Mouse (Mus musculus): ENCODE measurements around the gene Epo. TPM values are rescaled to one million over a fixed set of nuclear protein-coding genes. Genes with fewer than 3 reads are reported as not detected.

The Epo gene
- polyA plus RNA-seq, 1 experiment from 2014 or later, result not detected

DNA sequence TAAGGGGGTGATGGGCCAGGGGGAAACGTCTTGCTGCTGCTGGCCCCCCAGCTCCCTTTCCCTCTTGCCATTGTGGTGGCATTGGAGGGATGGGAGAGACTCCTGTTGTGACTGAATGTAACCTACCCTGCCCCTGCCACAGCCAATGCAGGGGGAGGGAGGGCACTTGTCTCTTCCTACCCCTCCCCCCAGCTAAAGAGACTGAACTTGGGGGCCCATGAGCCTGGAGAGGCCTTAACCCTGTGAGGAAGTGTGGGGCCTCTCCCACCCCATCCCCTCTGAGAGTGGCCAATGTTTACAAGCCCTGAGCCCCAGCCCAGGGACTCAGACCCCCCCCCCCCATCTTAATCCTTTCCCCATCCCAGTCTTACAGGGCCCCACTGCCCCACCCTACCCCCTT is 5.6 kb downstream of the Epo start:
- WGBS, result 45% methylated on average over 1 of the region's 1 CpGs

DNA sequence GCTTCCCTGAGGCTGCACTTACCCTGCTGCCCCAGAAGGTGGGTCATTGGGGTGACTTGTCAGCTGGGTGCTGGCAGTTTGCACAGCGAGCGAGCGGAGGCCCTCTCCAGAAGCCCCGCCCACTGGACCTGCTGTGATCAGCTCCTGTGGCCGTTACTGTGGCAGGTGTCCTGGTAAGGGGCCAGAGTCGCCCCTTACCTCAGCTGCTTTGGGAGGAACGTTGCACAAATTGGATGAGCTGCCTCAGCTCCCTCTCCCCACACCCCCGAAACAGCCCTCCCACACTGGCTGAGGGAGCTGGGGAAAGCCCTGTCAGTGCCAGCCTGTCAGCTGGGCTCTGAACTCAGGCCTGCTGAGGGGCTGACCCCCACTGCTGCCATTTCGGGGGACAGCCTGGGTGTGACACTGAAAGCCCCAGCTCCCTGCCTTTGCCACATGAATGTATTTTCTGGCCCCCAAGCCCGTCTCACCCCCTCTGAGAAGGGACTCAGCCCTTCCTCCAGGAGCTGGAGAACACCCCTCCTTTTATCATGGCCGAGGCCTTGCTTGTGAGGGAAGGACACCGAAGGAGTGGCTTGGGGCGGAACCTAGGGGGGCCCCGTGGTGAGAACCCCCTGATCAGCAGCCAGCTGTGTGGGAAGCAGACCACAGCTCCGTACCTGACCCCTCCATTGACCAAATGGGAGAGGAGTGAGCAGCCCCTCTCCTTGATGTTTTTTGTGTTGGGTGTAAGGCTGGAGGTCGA is 6.7 kb downstream of the Epo start:
- H3K36me3 ChIP-seq, result peaks cover 88% of the 10 kb centered on the region
- peak overlapping the region; percentile 58 for H3K27ac ChIP-seq
- H3K9me3 ChIP-seq, result no peaks in the 10 kb centered on the region
- no peaks in the 10 kb centered on the region for H3K27me3 ChIP-seq
- peaks cover 23% of the 10 kb centered on the region for H3K4me1 ChIP-seq
- no peak overlapping the region for H3K9ac ChIP-seq
- no peak overlapping the region for H3K4me3 ChIP-seq
- ATAC-seq (ENCODE audit: insufficient number of reproducible peaks, insufficient read depth, low FRiP score, low TSS enrichment, low read depth), result no peak
- no peak overlapping the region for H3K4me2 ChIP-seq
- WGBS, result 59% methylated on average over 16 of the region's 16 CpGs

More for the DNA sequence above, 5.6 kb downstream of the Epo start:
- peaks cover 77% of the 10 kb centered on the region for H3K36me3 ChIP-seq
- H3K27me3 ChIP-seq, result no peaks in the 10 kb centered on the region
- H3K4me2 ChIP-seq, result no peak overlapping the region
- H3K9ac ChIP-seq, result no peak overlapping the region
- peaks cover 23% of the 10 kb centered on the region for H3K4me1 ChIP-seq
- H3K9me3 ChIP-seq, result no peaks in the 10 kb centered on the region
- H3K4me3 ChIP-seq, result no peak overlapping the region
- no peak for ATAC-seq (ENCODE audit: insufficient number of reproducible peaks, insufficient read depth, low FRiP score, low TSS enrichment, low read depth)
- 0 out of 2 replicates have a peak overlapping the region, but pooled peaks have one; percentile 11 for H3K27ac ChIP-seq

DNA sequence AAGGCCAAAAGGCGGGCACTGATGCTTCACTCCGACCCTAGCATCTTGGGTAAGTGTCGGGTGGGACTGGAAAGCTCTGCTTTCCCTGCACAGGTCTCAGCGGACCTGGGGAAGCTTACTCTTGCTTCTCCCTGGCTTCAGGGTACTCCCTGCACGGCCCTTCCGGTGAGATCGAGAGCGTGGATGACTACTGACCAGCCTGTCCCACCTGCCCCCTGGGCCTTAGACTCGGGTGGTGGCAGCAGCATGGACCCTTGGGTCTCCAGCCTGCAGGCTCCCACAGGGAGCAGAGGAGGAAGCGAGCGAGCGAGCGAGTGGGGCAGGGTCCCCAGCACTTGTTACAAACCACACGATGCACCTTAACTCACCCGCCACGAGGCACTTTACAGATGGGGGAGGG is 7.5 kb downstream of the Epo start:
- Histone ChIP-seq H3K4me1 (peaks cover 21% of the 10 kb centered on the region), H3K36me3 (peaks cover 96% of the 10 kb centered on the region), H3K4me3 (no peak overlapping the region), H3K27ac (no peak overlapping the region), H3K4me2 (no peak overlapping the region), H3K27me3 (no peaks in the 10 kb centered on the region), H3K9ac (no peak overlapping the region), H3K9me3 (no peaks in the 10 kb centered on the region)
- ATAC-seq (ENCODE audit: insufficient number of reproducible peaks, insufficient read depth, low FRiP score, low TSS enrichment, low read depth), result no peak
- WGBS, result 75% methylated on average over 16 of the region's 16 CpGs

DNA sequence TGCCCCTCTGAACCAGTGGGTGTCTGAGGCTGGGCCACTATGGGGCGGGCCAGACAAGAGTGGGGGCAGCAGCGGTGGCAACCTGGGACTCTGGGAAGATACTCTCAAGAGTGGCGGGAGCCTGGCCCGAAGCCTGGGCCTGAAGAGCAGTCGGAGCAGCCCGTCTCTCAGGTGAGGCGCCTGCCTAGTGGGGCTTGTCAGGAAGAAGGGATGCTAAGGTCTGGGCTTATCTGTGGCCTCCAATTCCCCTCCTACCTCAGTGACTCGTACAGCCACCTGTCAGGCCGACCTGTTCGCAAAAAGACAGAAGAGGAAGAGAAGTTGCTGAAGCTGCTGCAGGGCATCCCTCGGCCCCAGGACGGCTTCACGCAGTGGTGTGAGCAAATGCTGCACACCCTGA is 8.4 kb downstream of the Epo start:
- ATAC-seq (ENCODE audit: insufficient number of reproducible peaks, insufficient read depth, low FRiP score, low TSS enrichment, low read depth), result no peak
- 87% methylated on average over 13 of the region's 13 CpGs for WGBS
- Histone ChIP-seq H3K27me3 (no peaks in the 10 kb centered on the region), H3K9me3 (no peaks in the 10 kb centered on the region), H3K4me1 (peaks cover 12% of the 10 kb centered on the region), H3K27ac (no peak overlapping the region), H3K4me2 (no peak overlapping the region), H3K36me3 (peaks cover 98% of the 10 kb centered on the region), H3K9ac (no peak overlapping the region), H3K4me3 (no peak overlapping the region)

DNA sequence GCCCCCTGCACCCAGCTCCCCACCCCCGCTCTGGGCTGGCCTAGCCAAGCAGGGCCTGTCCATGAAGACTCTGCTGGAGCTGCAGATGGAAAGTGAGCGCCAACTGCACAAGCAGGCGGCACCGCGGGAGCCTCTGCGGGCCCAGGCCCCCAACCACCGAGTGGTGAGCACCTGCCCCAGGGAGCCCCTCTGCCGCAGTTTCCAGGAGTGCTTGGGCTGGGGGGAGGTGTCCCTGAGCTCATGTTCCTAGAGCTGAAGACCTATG is 8.9 kb downstream of the Epo start:
- H3K27ac ChIP-seq, result 0 out of 2 replicates have a peak overlapping the region, but pooled peaks have one; percentile 12
- no peaks in the 10 kb centered on the region for H3K27me3 ChIP-seq
- H3K4me2 ChIP-seq, result no peak overlapping the region
- WGBS, result 86% methylated on average over 8 of the region's 8 CpGs
- H3K4me3 ChIP-seq, result no peak overlapping the region
- no peaks in the 10 kb centered on the region for H3K9me3 ChIP-seq
- peaks cover 98% of the 10 kb centered on the region for H3K36me3 ChIP-seq
- no peak overlapping the region for H3K9ac ChIP-seq
- peaks cover 7% of the 10 kb centered on the region; the same call in 1 of the 2 replicates for H3K4me1 ChIP-seq
- no peak for ATAC-seq (ENCODE audit: insufficient number of reproducible peaks, insufficient read depth, low FRiP score, low TSS enrichment, low read depth)

DNA sequence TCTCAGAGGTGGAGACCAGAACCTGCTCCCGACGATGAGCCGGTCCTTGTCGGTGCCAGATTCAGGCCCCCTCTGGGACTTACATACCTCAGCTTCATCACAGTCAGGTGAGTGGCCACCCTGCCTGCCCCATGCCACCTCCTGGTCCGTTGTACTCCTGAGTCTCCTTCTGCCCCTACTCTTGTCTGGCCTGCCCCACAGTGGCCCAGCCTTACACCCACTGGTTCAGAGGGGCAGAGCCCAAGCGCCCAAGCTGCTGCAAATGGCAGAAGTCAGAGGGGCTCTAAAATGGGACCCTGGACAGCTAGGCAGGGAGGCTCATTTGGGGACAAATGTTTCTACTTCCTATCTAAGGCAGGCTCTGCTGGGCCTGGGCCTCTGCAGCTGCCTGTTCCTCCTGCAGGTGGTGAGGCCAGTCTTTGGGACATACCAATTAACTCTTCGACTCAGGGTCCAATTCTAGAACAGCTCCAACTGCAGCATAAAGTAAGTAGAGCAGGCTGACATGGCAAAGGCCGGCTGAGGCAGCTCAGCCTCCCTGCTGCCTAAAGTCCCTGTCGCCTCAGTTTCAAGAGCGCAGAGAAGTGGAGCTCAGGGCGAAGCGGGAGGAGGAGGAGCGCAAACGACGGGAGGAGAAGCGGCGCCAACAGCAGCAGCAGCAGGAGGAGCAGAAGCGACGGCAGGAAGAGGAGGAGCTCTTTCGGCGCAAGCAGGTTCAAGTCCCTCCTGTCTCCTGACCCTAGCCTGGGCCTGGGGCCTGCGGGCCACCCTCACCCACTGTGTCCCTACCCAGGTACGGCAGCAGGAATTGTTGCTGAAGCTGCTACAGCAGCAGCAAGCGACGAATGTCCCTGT is 9.4 kb downstream of the Epo start:
- peaks cover 98% of the 10 kb centered on the region for H3K36me3 ChIP-seq
- H3K4me2 ChIP-seq, result no peak overlapping the region
- ATAC-seq (ENCODE audit: insufficient number of reproducible peaks, insufficient read depth, low FRiP score, low TSS enrichment, low read depth), result no peak
- H3K27ac ChIP-seq, result 0 out of 2 replicates have a peak overlapping the region, but pooled peaks have one; percentile 12
- H3K4me1 ChIP-seq, result peaks cover 7% of the 10 kb centered on the region; the same call in 1 of the 2 replicates
- no peaks in the 10 kb centered on the region for H3K27me3 ChIP-seq
- WGBS, result 85% methylated on average over 25 of the region's 25 CpGs
- no peak overlapping the region for H3K9ac ChIP-seq
- H3K9me3 ChIP-seq, result no peaks in the 10 kb centered on the region
- H3K4me3 ChIP-seq, result no peak overlapping the region

DNA sequence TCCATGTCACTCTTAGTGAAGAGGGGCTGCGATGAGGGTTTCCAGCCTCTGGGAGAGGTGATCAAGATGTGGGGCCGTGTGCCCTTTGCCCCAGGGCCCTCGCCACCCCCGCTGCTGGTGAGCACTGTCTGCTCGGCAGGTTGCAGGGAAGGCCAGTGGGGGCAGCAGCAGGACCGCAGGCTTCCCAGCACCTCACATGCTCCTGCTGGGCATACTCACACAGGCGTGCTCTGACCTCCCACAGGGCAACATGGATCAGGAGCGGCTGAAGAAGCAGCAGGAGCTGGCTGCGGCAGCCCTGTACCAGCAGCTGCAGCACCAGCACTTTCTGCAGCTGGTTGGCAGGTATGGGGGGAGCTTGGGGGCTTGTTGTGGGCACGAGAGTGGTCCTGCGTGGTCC is 10.3 kb downstream of the Epo start:
- H3K9me3 ChIP-seq, result no peaks in the 10 kb centered on the region
- ATAC-seq (ENCODE audit: insufficient number of reproducible peaks, insufficient read depth, low FRiP score, low TSS enrichment, low read depth), result no peak
- 75% methylated on average over 11 of the region's 11 CpGs for WGBS
- no peak overlapping the region; the same call in 1 of the 2 replicates for H3K9ac ChIP-seq
- H3K4me1 ChIP-seq, result peaks cover 7% of the 10 kb centered on the region; the same call in 1 of the 2 replicates
- no peak overlapping the region for H3K27ac ChIP-seq
- H3K27me3 ChIP-seq, result no peaks in the 10 kb centered on the region
- H3K4me2 ChIP-seq, result no peak overlapping the region
- H3K4me3 ChIP-seq, result no peak overlapping the region
- peaks cover 98% of the 10 kb centered on the region for H3K36me3 ChIP-seq

DNA sequence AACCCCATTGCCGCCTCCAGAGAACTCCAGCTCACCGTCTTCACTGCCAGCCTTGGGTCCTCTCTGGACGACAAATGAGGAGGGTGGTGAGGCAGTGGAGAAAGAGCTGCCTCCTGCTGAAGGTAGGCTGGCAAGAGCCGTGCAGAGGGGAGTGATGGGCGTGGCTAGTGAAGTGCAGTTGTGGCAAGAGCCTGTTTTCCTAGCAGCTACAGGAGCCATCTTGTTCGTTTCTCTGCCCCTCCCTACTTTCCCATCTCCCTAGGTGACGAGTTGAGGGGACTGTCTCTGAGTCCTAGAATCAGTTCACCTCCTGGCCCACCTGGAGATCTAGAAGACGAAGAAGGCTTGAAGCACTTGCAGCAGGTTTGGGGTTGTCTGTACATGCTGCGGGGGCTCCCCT is 11.2 kb downstream of the Epo start:
- no peak for ATAC-seq (ENCODE audit: insufficient number of reproducible peaks, insufficient read depth, low FRiP score, low TSS enrichment, low read depth)
- peaks cover 7% of the 10 kb centered on the region; the same call in 1 of the 2 replicates for H3K4me1 ChIP-seq
- H3K4me2 ChIP-seq, result no peak overlapping the region
- H3K9me3 ChIP-seq, result no peaks in the 10 kb centered on the region
- H3K27ac ChIP-seq, result no peak overlapping the region
- H3K27me3 ChIP-seq, result no peaks in the 10 kb centered on the region
- H3K36me3 ChIP-seq, result peaks cover 98% of the 10 kb centered on the region
- no peak overlapping the region for H3K9ac ChIP-seq
- 80% methylated on average over 9 of the region's 9 CpGs for WGBS
- no peak overlapping the region for H3K4me3 ChIP-seq

DNA sequence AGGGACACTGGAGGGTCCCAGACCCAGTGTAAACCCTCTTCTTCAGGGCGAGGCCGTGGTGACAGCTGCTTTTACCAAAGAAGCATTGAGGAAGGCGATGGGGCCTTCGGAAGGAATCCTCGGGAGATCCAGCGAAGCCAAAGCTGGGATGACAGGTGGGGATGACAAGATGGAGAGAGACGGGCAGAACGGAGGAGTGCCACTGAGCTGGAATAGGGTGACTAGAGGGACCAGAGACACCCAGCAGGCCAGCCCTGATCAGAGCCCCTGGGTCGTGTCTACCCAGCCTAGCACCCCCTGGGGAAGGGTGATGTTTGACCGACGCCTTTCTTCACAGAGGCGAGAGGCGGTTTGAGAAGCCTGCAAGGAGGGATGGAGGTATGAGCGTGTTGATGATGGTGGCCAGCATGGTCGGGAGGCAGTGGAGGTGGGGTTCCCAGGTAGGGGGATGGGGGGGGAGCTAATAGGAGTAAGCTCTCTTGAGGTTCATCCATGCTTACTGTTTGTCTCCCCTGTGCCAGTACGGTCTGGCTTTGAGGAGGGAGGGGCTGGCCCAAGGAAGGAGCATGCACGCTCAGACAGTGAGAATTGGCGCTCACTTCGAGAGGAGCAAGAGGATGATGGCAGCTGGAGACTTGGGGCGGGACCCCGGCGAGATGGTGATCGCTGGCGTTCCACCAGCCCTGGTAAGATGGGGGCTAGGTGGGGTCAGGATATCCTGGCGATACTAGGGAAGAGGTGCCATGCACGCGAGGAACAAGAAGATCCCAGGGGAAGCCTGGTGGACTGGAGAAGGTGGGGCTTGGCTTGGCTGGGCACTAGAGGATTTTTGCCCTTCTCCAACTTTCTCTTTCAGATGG is 13.1 kb downstream of the Epo start:
- Histone ChIP-seq H3K4me2 (no peak overlapping the region), H3K4me1 (peaks cover 8% of the 10 kb centered on the region; the same call in 1 of the 2 replicates), H3K27ac (no peak overlapping the region), H3K9ac (no peak overlapping the region), H3K27me3 (no peaks in the 10 kb centered on the region), H3K36me3 (peaks cover 83% of the 10 kb centered on the region), H3K9me3 (no peaks in the 10 kb centered on the region), H3K4me3 (no peak overlapping the region)
- ATAC-seq (ENCODE audit: insufficient number of reproducible peaks, insufficient read depth, low FRiP score, low TSS enrichment, low read depth), result no peak
- 91% methylated on average over 27 of the region's 27 CpGs for WGBS

DNA sequence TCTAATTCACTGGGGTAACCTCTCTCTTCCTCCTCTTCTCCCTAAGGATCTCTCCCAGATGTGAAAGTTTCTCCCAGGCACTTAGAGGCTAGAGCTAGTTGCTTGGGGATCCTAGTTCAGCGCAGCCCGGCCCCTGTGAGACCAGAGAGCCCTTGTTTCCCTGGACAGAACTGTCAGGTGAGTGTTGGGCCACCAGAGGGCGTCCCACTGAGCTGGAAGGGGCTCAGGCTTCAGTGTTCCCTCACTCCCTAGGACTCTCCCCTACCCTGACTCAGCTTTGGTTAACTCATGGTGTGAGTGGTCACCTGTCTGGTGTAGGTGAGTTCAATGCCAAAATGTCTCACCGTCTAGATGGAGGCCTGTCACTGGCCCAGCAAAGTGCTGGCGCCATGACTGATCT is 14.6 kb downstream of the Epo start, which contains the start of gene Gigyf1:
Gene Gigyf1, plus strand, starts transcription at position 113 of the 400 bp plus-strand sequence.
- no peaks in the 10 kb centered on the region for H3K9me3 ChIP-seq
- H3K27me3 ChIP-seq, result no peaks in the 10 kb centered on the region
- ATAC-seq (ENCODE audit: insufficient number of reproducible peaks, insufficient read depth, low FRiP score, low TSS enrichment, low read depth), result no peak
- H3K4me2 ChIP-seq, result no peak within 1 kb of the TSS
- WGBS, result 74% methylated on average over 5 of the region's 5 CpGs
- H3K9ac ChIP-seq, result 0 out of 2 replicates have a peak within 1 kb of the TSS, but pooled peaks have one; percentile 32
- peaks cover 17% of the 10 kb centered on the region for H3K4me1 ChIP-seq
- peaks cover 79% of the 10 kb centered on the region for H3K36me3 ChIP-seq
- no peak within 1 kb of the TSS for H3K4me3 ChIP-seq
- no peak within 1 kb of the TSS for H3K27ac ChIP-seq

DNA sequence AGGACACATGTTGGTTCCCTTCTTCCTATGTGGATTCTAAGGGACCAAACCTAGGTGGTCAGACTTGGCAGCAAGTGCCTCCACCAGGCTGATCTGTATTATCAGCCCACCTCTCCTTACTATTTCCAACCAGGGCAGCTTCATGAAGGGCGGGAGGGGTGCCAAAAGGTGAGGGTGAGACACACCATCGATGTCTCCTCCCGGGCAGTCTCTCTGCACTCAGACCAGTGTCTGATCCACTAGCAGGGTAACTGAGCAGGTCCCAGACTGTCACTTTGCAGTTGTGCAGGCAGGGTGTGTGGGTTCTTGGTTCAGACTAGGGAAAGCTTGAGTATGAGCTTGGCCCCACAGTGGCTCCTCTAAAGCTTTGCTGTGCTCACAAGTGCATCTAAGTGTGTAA is 18.2 kb downstream of the Epo start:
- no peak overlapping the region for H3K4me3 ChIP-seq
- H3K4me2 ChIP-seq, result no peak overlapping the region
- 94% methylated on average over 3 of the region's 3 CpGs for WGBS
- H3K36me3 ChIP-seq, result peaks cover 47% of the 10 kb centered on the region
- H3K4me1 ChIP-seq, result peaks cover 42% of the 10 kb centered on the region
- H3K9me3 ChIP-seq, result no peaks in the 10 kb centered on the region
- no peak overlapping the region for H3K27ac ChIP-seq
- peak overlapping the region; percentile 46 for H3K9ac ChIP-seq
- no peaks in the 10 kb centered on the region for H3K27me3 ChIP-seq
- ATAC-seq (ENCODE audit: insufficient number of reproducible peaks, insufficient read depth, low FRiP score, low TSS enrichment, low read depth), result no peak
